Mouse (Mus musculus) liver, postnatal 0 days (tissue): ENCODE data around the gene Meltf. TPM values are rescaled to one million over a fixed set of nuclear protein-coding genes. Genes with fewer than 3 reads are reported as not detected.
"Not testable (repeated sequence)": the region's sequence is repeated elsewhere in the genome, so short reads cannot be mapped to it uniquely, and the experiment has no call there.

ENCODE experiments used
- ATAC-seq: fragments of 200-750 bp; cut with Nextera tagmentation; 2 replicates; pipeline ENCODE4 v1.8.0; 2017; ENCODE audit warnings: mild to moderate bottlenecking, moderate library complexity
- DNase-seq: peaks from one replicate; pipeline ENCODE4 v3.0.0-alpha.2; 2016
- H3K27ac ChIP-seq: fragments of 300-500 bp; sonication (generic); 2 replicates; pipeline ENCODE4 v1.5.1; 2014; ENCODE audit warnings: antibody characterized with exemption, moderate library complexity, mild to moderate bottlenecking, low read depth
- H3K27me3 ChIP-seq: fragments of 300-500 bp; sonication (generic); 2 replicates; pipeline ENCODE4 v1.6.1; 2014; ENCODE audit warnings: low read length, control low read depth, mixed read lengths; ENCODE audit not compliant: insufficient read depth
- H3K36me3 ChIP-seq: fragments of 300-500 bp; sonication (generic); replicated peaks from 2 replicates; pipeline ENCODE4 v1.6.1; 2014; ENCODE audit warnings: mild to moderate bottlenecking, control low read depth, low read length, moderate library complexity, mixed read lengths; ENCODE audit not compliant: insufficient read depth
- H3K4me1 ChIP-seq: fragments of 300-500 bp; sonication (generic); 2 replicates; pipeline ENCODE4 v1.6.1; 2014; ENCODE audit warnings: antibody characterized with exemption, mild to moderate bottlenecking, control low read depth; ENCODE audit not compliant: insufficient read depth
- H3K4me2 ChIP-seq: fragments of 300-500 bp; sonication (generic); 2 replicates; pipeline ENCODE4 v1.6.1; 2014; ENCODE audit warnings: low read depth, mild to moderate bottlenecking, low read length, moderate library complexity, mixed read lengths
- H3K4me3 ChIP-seq: fragments of 300-500 bp; sonication (generic); 2 replicates; pipeline ENCODE4 v1.5.1; 2014; ENCODE audit warnings: low read depth, low read length
- H3K9ac ChIP-seq: fragments of 300-500 bp; sonication (generic); replicated peaks from 2 replicates; pipeline ENCODE4 v1.6.1; 2014; ENCODE audit warnings: mild to moderate bottlenecking, moderate library complexity
- H3K9me3 ChIP-seq: fragments of 300-500 bp; sonication (generic); 2 replicates; pipeline ENCODE4 v1.6.1; 2016; ENCODE audit warnings: mild to moderate bottlenecking, control low read depth, low read length, mixed read lengths
- CTCF ChIP-seq: sonication (generic); IDR thresholded peaks from 2 replicates; pipeline ENCODE4 v1.5.1; 2016; ENCODE audit warnings: antibody characterized with exemption, low read depth
- EP300 ChIP-seq: IDR thresholded peaks from 2 replicates; pipeline ENCODE4 v1.6.1; 2016; ENCODE audit warnings: antibody characterized with exemption, low read depth, mild to moderate bottlenecking
- WGBS: fragments of 180-500 bp; shearing (Covaris S2); extraction: QIAGEN DNeasy Blood & Tissue Kit; methylation state at CpG from one replicate; pipeline ENCODE4 v1.1.7; 2014; ENCODE audit not compliant: insufficient replicate concordance; 5-methylcytosine and 5-hydroxymethylcytosine counted together
- polyA plus RNA-seq: library from polyadenylated mRNA; unstranded; fragments of >200 nt; fragmentation: Nextera tagmentation; extraction: Ambion mirVana; gene quantifications from 2 replicates; pipeline ENCODE4 v1.2.1, GENCODE M21; 2015

Meltf gene
- polyA plus RNA-seq, 1 experiment from 2014 or later: 0.14 TPM

DNA sequence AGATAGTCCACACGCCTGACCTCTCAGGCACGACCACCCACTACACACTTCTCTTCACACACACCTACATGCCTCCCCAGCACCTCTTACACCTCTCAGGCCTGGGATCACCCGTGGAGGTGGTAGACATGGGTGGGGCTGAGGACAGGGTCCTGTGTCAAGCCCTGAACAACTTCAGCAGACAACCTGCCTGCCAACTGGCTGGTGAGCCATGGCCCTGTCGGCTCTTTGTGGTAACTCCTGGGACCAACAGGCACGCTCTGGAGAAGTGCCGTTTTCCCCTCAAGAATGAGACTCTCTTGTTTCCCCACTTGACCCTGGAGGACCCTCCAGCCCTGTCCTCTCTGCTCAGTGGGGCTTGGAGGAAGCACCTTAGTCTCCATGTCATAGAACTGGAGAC, 66.8 kb downstream of the Meltf start:
- no peak for DNase-seq
- Histone ChIP-seq H3K9ac (no peak overlapping the region), H3K36me3 (0 out of 2 replicates have a peak, but pooled peaks cover 2% of the 10 kb centered on the region), H3K27me3 (no peaks in the 10 kb centered on the region), H3K27ac (no peak overlapping the region), H3K4me2 (no peak overlapping the region), H3K4me3 (no peak overlapping the region), H3K9me3 (no peaks in the 10 kb centered on the region), H3K4me1 (peaks cover 21% of the 10 kb centered on the region)
- TF ChIP-seq EP300 (no peak), CTCF (no peak)
- no peak for ATAC-seq
- 84% methylated on average over 6 of the region's 6 CpGs for WGBS

DNA sequence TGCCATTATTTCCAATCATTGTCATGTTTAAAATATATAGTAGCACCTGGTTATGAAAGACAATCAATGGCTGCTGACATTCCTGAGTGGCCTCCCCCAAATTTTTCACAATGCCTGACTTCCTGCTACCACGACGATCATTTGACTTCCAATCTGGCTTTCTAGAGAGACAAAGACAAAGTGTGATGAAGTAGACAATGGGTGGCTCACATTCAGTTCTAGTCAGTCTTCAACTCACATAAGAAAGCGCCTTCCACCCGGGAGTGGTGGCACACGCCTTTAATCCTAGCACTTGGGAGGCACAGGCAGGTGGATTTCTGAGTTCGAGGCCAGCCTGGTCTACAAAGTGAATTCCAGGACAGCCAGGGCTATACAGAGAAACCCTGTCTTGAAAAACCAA, 67.4 kb downstream of the Meltf start:
- H3K27me3 ChIP-seq, H3K9me3 ChIP-seq, ATAC-seq, H3K27ac ChIP-seq, H3K36me3 ChIP-seq, DNase-seq, H3K4me3 ChIP-seq, H3K9ac ChIP-seq, H3K4me2 ChIP-seq: not testable (repeated sequence)
- H3K4me1 ChIP-seq: peaks cover 21% of the 10 kb centered on the region
- WGBS: 77% methylated on average over 6 of the region's 6 CpGs

DNA sequence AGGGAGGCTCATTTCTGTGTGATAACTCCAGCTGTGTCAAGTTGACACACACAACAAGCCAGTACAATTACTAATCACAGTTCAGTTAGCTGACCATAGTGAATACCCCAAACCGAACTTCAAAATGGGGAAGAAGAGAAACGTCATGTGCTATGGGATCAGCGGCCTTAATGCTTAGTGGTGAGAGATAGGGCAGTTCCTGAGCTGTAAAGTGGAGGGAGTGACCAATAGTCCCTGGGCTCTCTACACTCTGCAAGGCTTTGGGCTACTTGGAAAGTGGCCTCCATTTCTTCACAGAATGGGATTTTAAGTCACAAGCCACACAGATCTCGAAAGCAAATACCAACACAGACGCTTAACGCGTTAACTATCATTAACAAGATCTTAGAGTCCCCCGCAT, 68.7 kb downstream of the Meltf start:
- Histone ChIP-seq H3K27ac (peak overlapping the region; percentile 85), H3K9me3 (no peaks in the 10 kb centered on the region), H3K4me1 (peaks cover 21% of the 10 kb centered on the region), H3K9ac (peak overlapping the region; percentile 88), H3K27me3 (no peaks in the 10 kb centered on the region), H3K36me3 (0 out of 2 replicates have a peak, but pooled peaks cover 4% of the 10 kb centered on the region), H3K4me2 (peak overlapping the region; percentile 89), H3K4me3 (peak overlapping the region; percentile 79)
- 0 out of 2 replicates have a peak, but pooled peaks have one; percentile 11 for ATAC-seq
- TF ChIP-seq EP300 (no peak), CTCF (no peak)
- 7% methylated on average over 8 of the region's 8 CpGs for WGBS
- DNase-seq: no peak

DNA sequence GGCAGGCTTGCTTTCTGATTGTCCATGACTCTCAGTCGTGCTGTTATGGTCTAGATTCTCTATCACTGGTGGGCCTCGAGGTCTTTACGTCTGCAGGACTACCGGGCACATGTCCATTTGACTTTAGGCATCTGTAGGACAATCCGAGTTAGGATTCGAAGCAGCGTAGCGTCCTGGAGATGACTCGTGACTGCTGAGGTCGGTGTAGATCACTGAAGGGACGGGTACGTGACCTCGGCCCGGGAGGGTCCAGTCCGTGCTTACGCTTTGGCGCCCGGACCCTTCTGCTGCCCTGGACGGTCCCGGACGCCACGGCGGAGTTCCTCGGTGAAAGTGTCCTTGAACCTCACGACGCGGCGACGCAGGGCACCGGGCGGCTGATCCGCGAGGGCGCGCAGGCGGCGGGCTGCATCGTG, 69.3 kb downstream of the Meltf start:
- TF ChIP-seq EP300 (no peak), CTCF (no peak)
- H3K9me3 ChIP-seq: no peaks in the 10 kb centered on the region
- ATAC-seq: peak; percentile 2; the same call in 1 of the 2 replicates
- H3K9ac ChIP-seq: peak overlapping the region; percentile 88
- DNase-seq: no peak
- H3K27ac ChIP-seq: peak overlapping the region; percentile 85
- peak overlapping the region; percentile 79 for H3K4me3 ChIP-seq
- 3% methylated on average over 38 of the region's 38 CpGs for WGBS
- peaks cover 21% of the 10 kb centered on the region for H3K4me1 ChIP-seq
- no peaks in the 10 kb centered on the region for H3K27me3 ChIP-seq
- H3K36me3 ChIP-seq: 0 out of 2 replicates have a peak, but pooled peaks cover 4% of the 10 kb centered on the region
- peak overlapping the region; percentile 89 for H3K4me2 ChIP-seq

DNA sequence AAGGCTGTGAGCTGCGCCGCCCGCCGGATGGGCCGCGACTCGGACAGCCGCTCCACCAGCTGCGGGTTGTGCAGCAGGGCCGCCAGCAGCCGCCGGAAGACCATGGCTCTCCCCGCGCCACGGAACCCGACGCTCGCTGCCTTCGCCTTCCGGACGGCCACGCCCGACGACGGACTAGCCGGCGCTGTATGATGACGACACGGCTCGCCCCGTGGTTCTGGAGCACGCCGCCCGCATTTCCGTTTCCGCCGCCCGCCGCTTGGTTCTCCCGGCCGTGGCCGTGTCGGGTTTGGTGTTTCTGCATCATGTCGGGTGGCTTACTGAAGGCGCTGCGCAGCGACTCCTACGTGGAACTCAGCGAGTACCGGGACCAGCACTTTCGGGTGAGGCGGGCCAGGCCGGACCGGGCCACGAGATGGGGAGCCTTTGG, 69.8 kb downstream of the Meltf start, which contains the start of the genes 0610012G03Rik and Ncbp2:
Gene 0610012G03Rik, minus strand, starts transcription at position 150 of the 430 bp plus-strand sequence.
Gene Ncbp2, plus strand, starts transcription at position 169 of the 430 bp plus-strand sequence.
- Histone ChIP-seq H3K4me1 (peaks cover 21% of the 10 kb centered on the region), H3K27me3 (no peaks in the 10 kb centered on the region), H3K27ac (peak within 1 kb of the TSS; percentile 85), H3K9ac (peak within 1 kb of the TSS; percentile 88), H3K4me2 (peak within 1 kb of the TSS; percentile 89), H3K36me3 (0 out of 2 replicates have a peak, but pooled peaks cover 6% of the 10 kb centered on the region), H3K9me3 (no peaks in the 10 kb centered on the region), H3K4me3 (peak within 1 kb of the TSS; percentile 79)
- DNase-seq (peak; percentile 98), ATAC-seq (peak; percentile 94)
- WGBS: 0% methylated on average over 43 of the region's 55 CpGs
- TF ChIP-seq EP300: no peak; the same call in 1 of the 2 replicates
- TF ChIP-seq CTCF: no peak; the same call in 1 of the 2 replicates

Other genes with a start within 250 kb of the Meltf start
- 4.5 and 5.6 TPM in 2 replicates for gene Dlg1, start 215.4 kb upstream of the Meltf start, polyA plus RNA-seq
- 0.18 and 0.47 TPM in 2 replicates for gene Pigz, start 55.0 kb downstream of the Meltf start, polyA plus RNA-seq
- 58.1 and 58.4 TPM in 2 replicates for gene 0610012G03Rik, start 69.7 kb downstream of the Meltf start, polyA plus RNA-seq
- 20.4 and 21.4 TPM in 2 replicates for gene Ncbp2, start 69.7 kb downstream of the Meltf start, polyA plus RNA-seq
- gene Senp5, start 124.5 kb downstream of the Meltf start, polyA plus RNA-seq: 3.7 and 3.8 TPM in 2 replicates
- gene Pak2, start 200.5 kb downstream of the Meltf start, polyA plus RNA-seq: 9.1 and 10.3 TPM in 2 replicates
- 65.3 and 66.6 TPM in 2 replicates for gene Pigx, start 220.9 kb downstream of the Meltf start, polyA plus RNA-seq
- gene Cep19, start 221.0 kb downstream of the Meltf start, polyA plus RNA-seq: 5.3 and 5.4 TPM in 2 replicates